In the genomic region with DNA sequence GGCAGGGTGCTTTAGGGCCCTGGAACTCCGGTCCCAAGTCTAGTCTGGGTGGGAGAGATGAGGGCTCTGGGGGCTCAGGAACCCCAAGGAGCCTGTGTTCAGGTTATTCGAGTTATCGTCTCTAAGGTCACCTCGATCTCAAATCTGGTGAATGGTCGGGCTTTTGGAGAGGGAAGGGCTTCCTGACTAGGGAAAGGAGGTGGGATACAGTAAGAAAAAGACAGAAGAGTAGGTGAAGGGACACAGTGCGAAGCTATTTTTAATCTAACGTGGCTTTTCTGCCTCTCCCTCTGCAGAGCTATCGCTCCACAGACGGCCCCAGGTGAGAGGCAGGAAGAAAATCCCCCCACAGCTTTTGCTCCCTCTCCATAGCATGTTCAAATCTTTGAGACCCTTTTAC, we compare ENCODE assay signal across 22 mouse cellular contexts.
A peak's percentile ranks its signal among the peaks of the same experiment; 100 is the strongest.
DNase-seq lines count a peak whose midpoint lies in the region; ATAC-seq and TF ChIP-seq lines count a peak whose summit lies in the region.
"Had no signal": no experiment of that assay in that cellular context is flagged by ENCODE, and none has a peak within 500 bp of the region (broad histone marks: within the 10 kb centered on the region; RNA-seq: fewer than 3 reads in every experiment).

No protein-coding gene starts in this region.

- peak; percentile 17 for DNase-seq in cerebellum, adult 9-10 months
- DNase-seq in cerebellum, adult 11-12 months = no peak
- no peak for DNase-seq in heart, postnatal 14 days
- no peak for DNase-seq in hindbrain, postnatal 0 days (ENCODE audit: low spot score)
- peak; percentile 36 for DNase-seq in neural tube, embryonic 10.5 days (ENCODE audit: extremely low spot score, low spot score)
- DNase-seq in right cerebral cortex, adult 18-20 months = no peak
- no peak for DNase-seq in ovary, postnatal 10 days (ENCODE audit: low spot score)
- DNase-seq: adrenal gland, adult 2 months; cerebellum, adult 8-10 months; gastrocnemius, postnatal 14 days; heart, adult 18-20 months; heart, postnatal 10 days; kidney, adult 8-10 months; kidney, postnatal 25 days; liver; lung, adult 18-20 months; lung, postnatal 14 days; right cerebral cortex, postnatal 4 days had no signal

- 0 out of 2 replicates have a peak overlapping the region, but pooled peaks have one; percentile 6 for H3K4me3 ChIP-seq in heart, embryonic 12.5 days
- no peak overlapping the region; the same call in 1 of the 2 replicates for H3K4me3 ChIP-seq in hindbrain, postnatal 0 days (ENCODE audit: low read length)

- no peak overlapping the region for H3K9ac ChIP-seq in heart, embryonic 12.5 days
- H3K9ac ChIP-seq in hindbrain, postnatal 0 days (replicated peaks; ENCODE audit: low read length) = no peak overlapping the region
- H3K9ac ChIP-seq: embryonic facial prominence, embryonic 13.5 days had no signal

- ATAC-seq in heart, embryonic 12.5 days (ENCODE audit: insufficient number of reproducible peaks, low FRiP score) = no peak
- ATAC-seq in hindbrain, postnatal 0 days = no peak
- ATAC-seq: inflammation-experienced regulatory T-cells, adult 6 months had no signal

- H3K36me3 ChIP-seq in heart, embryonic 12.5 days = no peaks in the 10 kb centered on the region
- H3K36me3 ChIP-seq in hindbrain, postnatal 0 days (ENCODE audit: insufficient read depth, low read length) = no peaks in the 10 kb centered on the region
- H3K36me3 ChIP-seq: embryonic facial prominence, embryonic 13.5 days had no signal

- intact Hi-C loops in heart, postnatal 14 days (cut with DNase I) = no loop called here

- WGBS in heart, embryonic 12.5 days = 21% methylated on average over 9 of the region's 9 CpGs
- 16% methylated on average over 9 of the region's 9 CpGs for WGBS in hindbrain, postnatal 0 days

- H3K4me1 ChIP-seq in heart, embryonic 12.5 days (replicated peaks) = peaks cover 38% of the 10 kb centered on the region
- peaks cover 3% of the 10 kb centered on the region for H3K4me1 ChIP-seq in hindbrain, postnatal 0 days (ENCODE audit: insufficient read depth, low read length)

- no peak for TF ChIP-seq CTCF in hindbrain, postnatal 0 days (IDR thresholded peaks at IDR 0.05; ENCODE audit: low read depth)

- peaks cover 71% of the 10 kb centered on the region for H3K27me3 ChIP-seq in heart, embryonic 12.5 days (replicated peaks)
- peaks cover 46% of the 10 kb centered on the region for H3K27me3 ChIP-seq in hindbrain, postnatal 0 days (ENCODE audit: insufficient read depth, low read length)

- H3K27ac ChIP-seq in heart, embryonic 12.5 days (ENCODE audit: poor library complexity, severe bottlenecking) = no peak overlapping the region
- H3K27ac ChIP-seq in hindbrain, postnatal 0 days = no peak overlapping the region
- H3K27ac ChIP-seq: embryonic facial prominence, embryonic 13.5 days; stomach, postnatal 0 days had no signal

- no peaks in the 10 kb centered on the region for H3K9me3 ChIP-seq in heart, embryonic 12.5 days (replicated peaks)
- H3K9me3 ChIP-seq in hindbrain, postnatal 0 days (ENCODE audit: low read length) = no peaks in the 10 kb centered on the region
- H3K9me3 ChIP-seq: embryonic facial prominence, embryonic 13.5 days had no signal

- H3K4me2 ChIP-seq in heart, embryonic 12.5 days = peak overlapping the region; percentile 18
- peak overlapping the region; percentile 84 for H3K4me2 ChIP-seq in hindbrain, postnatal 0 days (ENCODE audit: low read depth, low read length)
- H3K4me2 ChIP-seq: embryonic facial prominence, embryonic 13.5 days had no signal

Comparison
In these comparisons a context has a peak if more than half of its experiments do, and no peak if none do; other contexts are left out.
1. DNase-seq: peak in cerebellum, adult 9-10 months (single experiment) and neural tube, embryonic 10.5 days (single experiment); none in cerebellum, adult 11-12 months (single experiment), heart, postnatal 14 days (0 of 2), hindbrain, postnatal 0 days (single experiment), right cerebral cortex, adult 18-20 months (single experiment) and ovary, postnatal 10 days (single experiment).